In genomic region chr8:86888058-86888939, GRCm38 (mm10) we compare ENCODE assay signal across 8 mouse cellular contexts. TPM values are rescaled to one million over a fixed set of nuclear protein-coding genes. Genes with fewer than 3 reads are reported as not detected.
DNase-seq lines count a peak whose midpoint lies in the region; ATAC-seq and TF ChIP-seq lines count a peak whose summit lies in the region.

No protein-coding gene starts in this region.

- no peaks in the 10 kb centered on the region for H3K9me3 ChIP-seq in kidney, embryonic 16.5 days (ENCODE audit: low read length)
- H3K9me3 ChIP-seq in forebrain, embryonic 13.5 days (replicated peaks) = no peaks in the 10 kb centered on the region

- H3K4me1 ChIP-seq in kidney, adult 2 months (ENCODE audit: control insufficient read depth, insufficient read depth, low read length) = peaks cover 6% of the 10 kb centered on the region; the same call in 1 of the 2 replicates
- peaks cover 12% of the 10 kb centered on the region for H3K4me1 ChIP-seq in kidney, embryonic 16.5 days (ENCODE audit: insufficient read depth, low read length)
- H3K4me1 ChIP-seq in bone marrow, adult 2 months (ENCODE audit: control insufficient read depth, insufficient read depth, low read length) = peaks cover 4% of the 10 kb centered on the region; the same call in 1 of the 2 replicates
- H3K4me1 ChIP-seq in forebrain, embryonic 13.5 days = peaks cover 12% of the 10 kb centered on the region

- H3K4me3 ChIP-seq in kidney, adult 2 months (ENCODE audit: insufficient read depth, low read depth, low read length) = no peak overlapping the region
- H3K4me3 ChIP-seq in kidney, embryonic 16.5 days (ENCODE audit: low read length) = no peak overlapping the region
- no peak overlapping the region for H3K4me3 ChIP-seq in bone marrow, adult 2 months (replicated peaks; ENCODE audit: control insufficient read depth, low read depth, low read length)
- H3K4me3 ChIP-seq in forebrain, embryonic 13.5 days = no peak overlapping the region

- TF ChIP-seq POLR2A in kidney, adult 2 months (IDR thresholded peaks at IDR 0.05; ENCODE audit: low read depth, low read length) = no peak
- TF ChIP-seq POLR2A in bone marrow, adult 2 months (IDR thresholded peaks at IDR 0.05; ENCODE audit: borderline replicate concordance, control insufficient read depth, low read depth, low read length) = no peak

- no peaks in the 10 kb centered on the region for H3K36me3 ChIP-seq in kidney, adult 2 months (ENCODE audit: control insufficient read depth, insufficient read depth, low read length)
- no peaks in the 10 kb centered on the region for H3K36me3 ChIP-seq in kidney, embryonic 16.5 days (ENCODE audit: insufficient read depth, low read length)
- no peaks in the 10 kb centered on the region for H3K36me3 ChIP-seq in forebrain, embryonic 13.5 days (ENCODE audit: poor library complexity, severe bottlenecking)

- peak; percentile 83 for DNase-seq in kidney, adult 2 months
- peak; percentile 52 to 68 for DNase-seq in kidney, postnatal 25 days
- DNase-seq in skeletal muscle tissue, adult 2 months (ENCODE audit: low read depth, low spot score) = peak; percentile 47
- no peak for DNase-seq in B cell, adult 2 months
- no peak for DNase-seq in ovary, postnatal 10 days (ENCODE audit: low spot score)

- peak overlapping the region; percentile 51 for H3K27ac ChIP-seq in kidney, adult 2 months (ENCODE audit: insufficient read depth, low read depth, low read length)
- no peak overlapping the region for H3K27ac ChIP-seq in kidney, embryonic 16.5 days (ENCODE audit: low read length)
- peak overlapping the region; percentile 81 for H3K27ac ChIP-seq in bone marrow, adult 2 months (ENCODE audit: control insufficient read depth, insufficient read depth, low read depth, low read length, poor library complexity)
- H3K27ac ChIP-seq in forebrain, embryonic 13.5 days = no peak overlapping the region

- H3K27me3 ChIP-seq in kidney, adult 2 months (replicated peaks; ENCODE audit: control insufficient read depth, insufficient read depth, low read length) = no peaks in the 10 kb centered on the region
- H3K27me3 ChIP-seq in kidney, embryonic 16.5 days (ENCODE audit: insufficient read depth, low read length) = no peaks in the 10 kb centered on the region
- no peaks in the 10 kb centered on the region for H3K27me3 ChIP-seq in forebrain, embryonic 13.5 days

- ATAC-seq in kidney, embryonic 16.5 days (ENCODE audit: low FRiP score, low TSS enrichment) = no peak
- no peak for ATAC-seq in forebrain, embryonic 13.5 days

- no peak overlapping the region for H3K9ac ChIP-seq in kidney, embryonic 16.5 days (replicated peaks; ENCODE audit: low read length)
- H3K9ac ChIP-seq in forebrain, embryonic 13.5 days = no peak overlapping the region

- WGBS in kidney, adult 2 months = 50% methylated on average over 11 of the region's 11 CpGs
- WGBS in kidney, embryonic 16.5 days = 65% methylated on average over 11 of the region's 11 CpGs
- WGBS in bone marrow, adult 2 months = 3% methylated on average over 11 of the region's 11 CpGs
- 70% methylated on average over 11 of the region's 11 CpGs for WGBS in forebrain, embryonic 13.5 days

- TF ChIP-seq CTCF in kidney, adult 2 months (conservative IDR thresholded peaks at IDR 0.05; ENCODE audit: insufficient read depth, insufficient read length, low read depth, low read length) = no peak
- TF ChIP-seq CTCF in bone marrow, adult 2 months (IDR thresholded peaks at IDR 0.05; ENCODE audit: control insufficient read depth, insufficient read depth, low read length) = no peak

- no peak overlapping the region for H3K4me2 ChIP-seq in kidney, embryonic 16.5 days (replicated peaks; ENCODE audit: low read depth, low read length)
- no peak overlapping the region for H3K4me2 ChIP-seq in forebrain, embryonic 13.5 days

RNA-seq across cellular contexts. Expression of gene N4bp1, which starts 3.2 kb away (rescaled TPM):
- 11.3 and 13.2 TPM in 2 replicates for polyA plus RNA-seq in kidney, adult 2 months (2012; rRNA removed)
- polyA plus RNA-seq in kidney, embryonic 16.5 days (2015; fragmentation: Nextera tagmentation; extraction: Ambion mirVana) = 8.1 and 8.3 TPM in 2 replicates
- 6.9 and 12.7 TPM in 2 replicates for polyA plus RNA-seq in bone marrow, adult 2 months (2011; ENCODE audit: insufficient read depth, insufficient read length, low replicate concordance, missing spikeins)
- 9.8 and 10.9 TPM in 2 replicates for polyA plus RNA-seq in forebrain, embryonic 13.5 days (2015; fragmentation: Nextera tagmentation; extraction: Ambion mirVana)

Comparison
In these comparisons a context has a peak if more than half of its experiments do, and no peak if none do; other contexts are left out.
1. H3K27ac ChIP-seq: peak in kidney, adult 2 months (single experiment) and bone marrow, adult 2 months (single experiment); none in kidney, embryonic 16.5 days (single experiment) and forebrain, embryonic 13.5 days (single experiment).
2. DNase-seq: peak in kidney, adult 2 months (single experiment), kidney, postnatal 25 days (2 of 2) and skeletal muscle tissue, adult 2 months (single experiment); none in B cell, adult 2 months (0 of 2) and ovary, postnatal 10 days (single experiment).